Mouse (Mus musculus) lung, postnatal 25 days (tissue): ENCODE measurements around the gene Rab6b.
"Not testable (repeated sequence)": the region's sequence is repeated elsewhere in the genome, so short reads cannot be mapped to it uniquely, and the experiment has no call there.

Experiments
- DNase-seq: peaks from one replicate; pipeline ENCODE4 v3.0.0; 2022; ENCODE audit warnings: low spot score

The Rab6b gene

GRCm38 (mm10) chr9:103108341-103108798 lies 3.2 kb upstream of the Rab6b start:
- not testable (repeated sequence) for DNase-seq

- no peak for DNase-seq
Observed at GRCm38 (mm10) chr9:103108943-103109670, 2.5 kb upstream of the Rab6b start.

GRCm38 (mm10) chr9:103109911-103110310 lies 1.7 kb upstream of the Rab6b start:
- DNase-seq = no peak

- peak; percentile 64 for DNase-seq
Observed at GRCm38 (mm10) chr9:103110727-103111501, 673 bp upstream of the Rab6b start.

GRCm38 (mm10) chr9:103112471-103113271 lies 1.1 kb downstream of the Rab6b start:
- no peak for DNase-seq

- no peak for DNase-seq
Observed at GRCm38 (mm10) chr9:103113351-103113750, 1.8 kb downstream of the Rab6b start.

- no peak for DNase-seq
Observed at GRCm38 (mm10) chr9:103114326-103114725, 2.7 kb downstream of the Rab6b start.

GRCm38 (mm10) chr9:103114901-103115300 lies 3.3 kb downstream of the Rab6b start:
- DNase-seq = no peak

- DNase-seq = no peak
Observed at GRCm38 (mm10) chr9:103116941-103117340, 5.4 kb downstream of the Rab6b start.

- no peak for DNase-seq
Observed at GRCm38 (mm10) chr9:103117495-103117894, 5.9 kb downstream of the Rab6b start.

GRCm38 (mm10) chr9:103117951-103118350 lies 6.4 kb downstream of the Rab6b start:
- no peak for DNase-seq

GRCm38 (mm10) chr9:103118651-103119275 lies 7.2 kb downstream of the Rab6b start:
- no peak for DNase-seq

GRCm38 (mm10) chr9:103119781-103120180 lies 8.2 kb downstream of the Rab6b start:
- no peak for DNase-seq

GRCm38 (mm10) chr9:103120231-103120630 lies 8.6 kb downstream of the Rab6b start:
- DNase-seq = no peak

- DNase-seq = no peak
Observed at GRCm38 (mm10) chr9:103121546-103121945, 10.0 kb downstream of the Rab6b start.

- DNase-seq = no peak
Observed at GRCm38 (mm10) chr9:103124746-103125145, 13.2 kb downstream of the Rab6b start.

- DNase-seq = no peak
Observed at GRCm38 (mm10) chr9:103133493-103134124, 22.0 kb downstream of the Rab6b start.

- no peak for DNase-seq
Observed at GRCm38 (mm10) chr9:103134450-103135030, 23.0 kb downstream of the Rab6b start.

GRCm38 (mm10) chr9:103139481-103139880 lies 27.9 kb downstream of the Rab6b start:
- no peak for DNase-seq

- no peak for DNase-seq
Observed at GRCm38 (mm10) chr9:103140384-103140783, 28.8 kb downstream of the Rab6b start.

- no peak for DNase-seq
Observed at GRCm38 (mm10) chr9:103141266-103141665, 29.7 kb downstream of the Rab6b start.
